Mouse (Mus musculus): ENCODE results near the gene Nr1h4. TPM values are rescaled to one million over a fixed set of nuclear protein-coding genes. Genes with fewer than 3 reads are reported as not detected.
"Not testable (repeated sequence)": the region's sequence is repeated elsewhere in the genome, so short reads cannot be mapped to it uniquely, and the experiment has no call there.

The Nr1h4 gene
- total RNA-seq (2015; ENCODE audit: low replicate concordance) (not detected in 2 replicates), total RNA-seq (2017; ENCODE audit: low replicate concordance) (not detected in 2 replicates)

DNA sequence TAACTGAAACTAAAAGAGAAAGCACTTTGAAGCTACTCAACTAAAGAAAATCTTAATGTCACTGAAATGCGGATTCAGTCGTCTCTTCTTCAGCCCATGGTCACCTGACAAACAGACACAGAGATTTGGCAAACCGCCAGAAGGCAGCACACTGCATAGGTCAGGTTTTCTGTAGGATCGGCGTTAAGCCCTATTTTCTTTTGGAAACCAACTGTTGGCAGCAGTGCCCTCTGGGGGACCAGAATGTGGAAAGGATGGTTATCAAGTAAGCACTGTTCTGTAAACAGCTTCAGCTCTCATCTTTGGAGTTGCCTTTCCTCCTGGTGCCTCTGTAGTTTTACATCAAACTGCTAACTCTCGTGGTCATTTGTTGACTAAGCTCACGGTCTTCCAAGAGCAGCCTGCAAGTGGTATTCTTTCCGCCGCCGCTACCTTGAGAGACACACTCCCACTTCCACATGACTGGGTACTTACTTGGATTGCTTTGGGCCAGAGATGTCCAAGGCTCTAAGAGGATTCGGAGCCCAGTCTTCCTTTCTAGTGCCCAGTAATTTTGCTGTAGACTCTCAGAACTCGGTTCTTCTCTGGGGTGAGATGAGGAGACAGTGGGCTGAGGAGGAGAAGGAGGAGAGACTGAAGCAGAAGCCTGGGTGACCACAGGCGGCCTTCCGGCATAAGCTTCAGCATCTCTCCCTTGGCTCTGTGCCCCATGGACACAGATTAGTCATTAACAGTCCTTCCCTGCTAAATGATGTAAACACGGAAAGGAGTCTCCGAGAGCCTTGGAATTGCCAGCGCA, at the start of gene Nr1h4:
Gene Nr1h4, minus strand, starts transcription at position 657 of the 799 bp plus-strand sequence.
- no peak for ATAC-seq (replicated peaks; ENCODE audit: low FRiP score, poor library complexity, severe bottlenecking)

GRCm38 (mm10) chr10:89578801-89579200, 45.4 kb upstream of the Nr1h4 start:
- ATAC-seq (replicated peaks; ENCODE audit: low FRiP score, poor library complexity, severe bottlenecking): no peak

DNA sequence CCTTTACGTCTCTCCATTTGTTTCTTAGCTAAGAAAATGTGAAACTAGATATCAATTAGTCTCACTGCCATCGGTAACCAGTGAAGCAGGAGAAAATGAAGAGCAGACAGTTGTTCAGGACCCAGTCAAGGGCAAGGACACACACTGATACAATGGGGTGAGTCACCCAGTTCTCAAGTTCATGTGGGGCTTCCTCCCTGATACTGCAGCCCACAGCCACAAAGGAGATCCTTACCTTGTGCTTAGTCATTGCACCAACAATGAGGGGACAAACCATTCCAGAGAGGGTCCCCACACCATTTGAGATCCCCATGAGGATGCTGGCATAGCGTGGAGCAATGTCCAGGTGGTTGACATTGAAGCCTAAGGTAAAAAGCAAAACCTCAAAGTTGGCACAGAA, 44.3 kb upstream of the Nr1h4 start:
- no peak for ATAC-seq (replicated peaks; ENCODE audit: low FRiP score, poor library complexity, severe bottlenecking)

DNA sequence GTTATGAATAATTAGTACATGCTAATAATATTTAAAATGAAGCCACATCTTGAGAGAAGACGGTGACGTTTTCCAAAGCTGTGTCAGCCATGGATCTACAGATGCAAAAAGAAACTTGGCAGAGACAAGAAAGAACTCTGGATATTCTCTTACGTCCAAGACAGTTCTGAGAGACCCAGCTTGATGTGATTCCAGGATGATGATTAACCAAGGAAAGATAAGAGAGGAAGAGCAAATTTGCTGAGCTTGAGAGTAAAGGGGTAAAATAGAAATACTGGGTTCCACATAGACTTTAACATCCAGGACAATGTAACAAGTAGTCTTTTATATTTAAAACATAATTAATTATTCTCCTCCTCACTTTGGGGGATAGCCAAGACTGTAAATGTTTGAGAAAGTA, 40.0 kb upstream of the Nr1h4 start:
- ATAC-seq (replicated peaks; ENCODE audit: low FRiP score, poor library complexity, severe bottlenecking): no peak

DNA sequence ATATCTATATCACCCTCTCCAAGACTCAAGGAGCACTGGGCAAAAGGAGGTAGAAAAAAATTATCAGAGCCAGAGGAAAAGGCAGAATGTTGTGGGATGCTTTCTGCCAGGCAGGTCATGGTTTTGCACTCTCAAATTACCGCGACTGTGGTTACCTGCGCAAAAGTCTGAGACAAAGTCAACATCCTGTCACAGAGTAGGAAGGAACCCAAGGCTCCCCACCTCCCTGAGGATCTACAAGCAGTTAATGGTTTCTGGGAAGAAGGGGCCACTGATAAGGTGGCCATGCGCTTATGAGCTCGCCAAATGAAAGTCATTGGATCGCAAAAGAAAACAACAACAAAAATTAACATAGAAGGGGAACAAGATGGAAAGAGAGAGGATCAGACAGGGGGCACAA, 39.6 kb upstream of the Nr1h4 start:
- ATAC-seq (replicated peaks; ENCODE audit: low FRiP score, poor library complexity, severe bottlenecking): no peak

DNA sequence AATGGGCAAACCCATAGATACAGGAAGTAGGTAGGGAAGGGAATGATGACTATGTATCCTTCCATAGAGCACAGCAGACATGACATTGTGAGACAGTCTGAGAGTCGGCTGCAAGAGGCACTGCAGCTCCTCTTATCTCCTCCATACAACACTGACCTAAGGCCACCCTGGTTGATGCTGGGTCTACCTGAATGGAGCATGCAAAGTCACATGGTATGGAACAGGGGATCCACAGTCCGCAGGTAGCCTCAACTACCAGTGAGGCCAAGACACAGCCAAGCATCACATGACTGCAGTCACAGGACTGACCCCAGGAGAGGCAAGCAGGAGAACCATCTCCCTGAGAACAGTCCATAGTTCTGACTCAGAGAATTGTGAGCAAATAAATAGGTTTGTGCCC, 34.0 kb upstream of the Nr1h4 start:
- no peak for ATAC-seq (replicated peaks; ENCODE audit: low FRiP score, poor library complexity, severe bottlenecking)

- ATAC-seq (replicated peaks; ENCODE audit: low FRiP score, poor library complexity, severe bottlenecking): no peak
These were observed 32.1 kb upstream of the Nr1h4 start for GRCm38 (mm10) chr10:89565301-89566022.

- no peak for ATAC-seq (replicated peaks; ENCODE audit: low FRiP score, poor library complexity, severe bottlenecking)
These were observed 28.7 kb upstream of the Nr1h4 start for GRCm38 (mm10) chr10:89562113-89562512.

DNA sequence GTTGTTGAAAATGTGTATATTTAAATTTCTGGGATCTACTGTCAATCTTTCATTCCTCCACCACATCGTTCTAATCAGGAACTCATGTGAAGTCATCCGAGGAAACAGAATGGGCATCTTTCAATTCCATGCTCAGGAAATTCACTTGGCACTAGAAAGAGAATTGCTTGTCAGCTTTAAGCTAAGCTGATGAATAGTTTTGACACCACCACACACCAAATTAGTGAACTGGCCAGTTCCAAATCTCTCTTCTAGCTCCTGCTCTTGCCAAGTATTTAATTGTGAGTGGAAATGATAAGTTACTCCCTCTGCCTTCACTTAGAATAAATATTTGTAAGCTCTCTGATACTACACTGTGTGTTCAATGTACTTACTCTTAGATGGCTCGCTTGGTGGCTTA, 26.0 kb upstream of the Nr1h4 start:
- no peak for ATAC-seq (replicated peaks; ENCODE audit: low FRiP score, poor library complexity, severe bottlenecking)

DNA sequence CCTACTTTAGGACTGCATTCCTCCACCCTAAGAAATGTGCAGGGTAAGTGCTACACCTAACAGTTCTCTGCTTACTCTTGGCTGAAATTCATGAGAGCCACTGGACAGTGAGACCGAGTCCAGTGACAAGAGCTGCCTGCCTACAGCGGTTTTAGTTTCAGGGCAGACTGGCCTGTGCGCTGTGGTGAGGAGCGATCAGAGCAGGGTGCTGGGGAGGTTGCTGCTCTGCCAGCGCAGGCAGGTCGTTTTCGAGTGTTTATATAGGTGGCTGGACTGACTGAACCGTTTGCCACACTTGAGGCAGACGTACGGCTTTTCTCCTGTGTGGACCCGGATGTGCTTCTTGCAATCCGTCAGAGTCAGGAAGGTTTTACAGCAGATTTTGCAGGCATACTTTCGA, 21.5 kb upstream of the Nr1h4 start:
- not testable (repeated sequence) for ATAC-seq (replicated peaks; ENCODE audit: low FRiP score, poor library complexity, severe bottlenecking)

DNA sequence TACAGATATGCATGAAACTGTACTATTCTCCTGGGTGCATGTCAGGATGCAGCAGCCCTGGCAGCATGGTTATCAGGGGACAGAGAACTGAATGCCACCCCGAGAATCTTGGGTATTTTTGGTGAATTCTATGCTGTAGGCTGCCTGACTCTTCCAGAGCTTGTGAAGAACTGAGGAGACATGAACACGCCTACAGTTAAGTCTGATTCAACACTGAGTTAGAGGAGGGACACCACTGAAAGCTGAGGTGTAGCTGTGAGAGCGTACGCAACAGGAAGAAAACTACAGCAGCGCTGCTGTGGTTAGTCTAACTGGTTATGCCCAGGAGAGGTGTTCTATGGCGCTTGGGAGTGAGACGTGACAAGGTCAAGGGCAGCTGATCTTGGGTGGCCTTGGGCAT, 20.5 kb upstream of the Nr1h4 start:
- ATAC-seq (replicated peaks; ENCODE audit: low FRiP score, poor library complexity, severe bottlenecking): not testable (repeated sequence)

- ATAC-seq (replicated peaks; ENCODE audit: low FRiP score, poor library complexity, severe bottlenecking): no peak
These were observed 19.6 kb upstream of the Nr1h4 start for GRCm38 (mm10) chr10:89553015-89553414.

DNA sequence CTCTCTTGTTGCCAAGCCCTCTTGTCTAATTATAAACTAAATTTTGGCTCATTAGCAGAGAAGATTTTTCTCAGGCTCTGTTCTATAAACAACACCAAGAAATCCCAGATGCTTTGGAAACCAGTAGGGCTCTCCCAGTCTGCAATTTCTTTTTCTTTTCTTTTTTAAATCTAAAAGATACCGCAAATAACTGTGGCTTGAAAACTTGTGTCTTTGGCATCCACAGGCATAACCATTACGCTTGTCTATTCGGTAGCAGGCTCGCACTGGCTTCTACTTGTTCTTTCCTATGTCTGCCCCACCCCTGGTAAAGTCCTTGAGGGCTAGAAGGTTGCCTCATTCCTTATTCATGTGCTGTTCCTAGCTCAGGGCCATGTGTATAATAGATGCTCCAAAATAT, 18.3 kb upstream of the Nr1h4 start:
- no peak for ATAC-seq (replicated peaks; ENCODE audit: low FRiP score, poor library complexity, severe bottlenecking)

- no peak for ATAC-seq (replicated peaks; ENCODE audit: low FRiP score, poor library complexity, severe bottlenecking)
These were observed 14.6 kb upstream of the Nr1h4 start for GRCm38 (mm10) chr10:89548028-89548427.

GRCm38 (mm10) chr10:89546989-89547388, 13.6 kb upstream of the Nr1h4 start:
- ATAC-seq (replicated peaks; ENCODE audit: low FRiP score, poor library complexity, severe bottlenecking): no peak

GRCm38 (mm10) chr10:89543867-89544266, 10.5 kb upstream of the Nr1h4 start:
- ATAC-seq (replicated peaks; ENCODE audit: low FRiP score, poor library complexity, severe bottlenecking): no peak

DNA sequence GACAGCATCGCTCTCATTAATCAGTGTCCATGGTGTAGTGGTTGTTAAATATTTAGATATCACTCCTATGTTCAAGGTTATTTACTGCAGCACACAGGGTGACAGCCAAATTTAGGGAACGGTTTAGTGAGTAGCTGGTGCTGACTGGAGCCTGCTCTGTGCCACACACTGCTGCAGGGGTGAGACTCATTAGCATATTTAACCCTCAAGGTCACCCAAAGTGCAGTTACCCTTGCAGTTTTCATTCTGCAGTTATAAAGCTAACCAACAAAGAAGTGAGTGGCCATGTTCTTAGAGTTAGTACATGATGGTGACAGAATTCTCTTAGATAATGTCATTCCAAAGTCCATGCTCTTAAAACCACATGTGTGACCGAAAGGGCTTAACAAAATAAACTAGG, 8.9 kb upstream of the Nr1h4 start:
- no peak for ATAC-seq (replicated peaks; ENCODE audit: low FRiP score, poor library complexity, severe bottlenecking)

DNA sequence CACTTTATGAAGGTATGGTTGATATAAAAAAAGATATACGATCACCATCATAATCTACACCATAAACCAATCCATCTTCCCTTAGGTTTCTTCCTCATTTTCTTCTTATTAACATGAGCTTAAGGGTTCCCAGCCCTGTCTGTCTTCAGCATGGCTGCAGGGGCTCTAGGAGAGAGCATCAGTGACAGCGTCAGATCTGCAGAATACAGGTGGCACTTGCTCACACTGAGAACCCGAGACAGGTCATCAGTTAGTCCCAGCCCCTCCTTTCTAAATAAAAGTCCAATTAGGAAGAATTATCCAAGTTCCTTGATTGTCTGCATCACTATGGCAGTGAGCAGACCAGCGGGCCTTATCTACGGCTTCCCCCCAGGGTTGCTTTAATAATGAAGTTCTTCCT, 934 bp downstream of the Nr1h4 start:
- ATAC-seq (replicated peaks; ENCODE audit: low FRiP score, poor library complexity, severe bottlenecking): no peak

DNA sequence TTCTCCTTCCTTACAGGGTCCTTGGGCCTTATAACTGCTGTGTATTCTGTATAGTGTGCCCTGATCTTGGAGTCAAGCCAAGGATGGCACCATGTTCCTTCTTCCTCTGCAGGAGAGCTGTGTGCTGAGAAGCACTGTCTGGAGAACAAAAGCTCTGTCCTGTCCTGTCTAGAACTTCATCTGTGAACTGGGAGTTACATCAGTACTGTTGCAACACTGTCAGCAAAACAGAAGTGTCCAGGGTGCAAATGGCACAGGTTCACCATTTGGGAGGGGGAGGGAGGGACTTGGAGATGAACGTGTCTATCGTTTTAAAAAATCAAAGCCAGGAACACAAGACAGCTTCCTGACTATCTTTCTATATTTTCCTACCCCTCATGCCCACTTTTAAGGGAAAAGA, 1.4 kb downstream of the Nr1h4 start:
- no peak for ATAC-seq (replicated peaks; ENCODE audit: low FRiP score, poor library complexity, severe bottlenecking)

DNA sequence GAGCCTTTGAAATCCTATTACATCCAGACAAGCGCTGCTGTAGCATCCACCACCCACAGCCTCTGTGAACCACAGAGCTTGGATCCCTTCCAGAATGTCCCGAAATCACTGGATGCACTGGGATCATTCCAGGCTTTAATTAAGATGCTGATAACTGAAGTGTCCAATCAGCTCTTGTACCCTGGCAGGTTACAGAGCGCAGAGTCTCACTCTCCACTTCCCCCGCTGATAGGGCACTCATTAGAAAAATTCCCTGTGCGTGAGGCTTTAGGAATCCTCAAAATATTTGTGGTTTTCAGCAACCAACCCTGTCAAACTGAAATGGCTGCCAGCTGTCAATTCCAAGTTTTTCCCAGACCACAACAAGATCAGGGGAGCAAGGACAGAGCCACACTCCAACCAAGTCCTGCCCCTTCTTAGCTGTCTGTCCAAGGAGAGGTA, 2.2 kb downstream of the Nr1h4 start:
- ATAC-seq (replicated peaks; ENCODE audit: low FRiP score, poor library complexity, severe bottlenecking): no peak

GRCm38 (mm10) chr10:89527054-89527453, 6.3 kb downstream of the Nr1h4 start:
- no peak for ATAC-seq (replicated peaks; ENCODE audit: low FRiP score, poor library complexity, severe bottlenecking)
